Mouse (Mus musculus): ENCODE results near the gene Palmd. TPM values are rescaled to one million over a fixed set of nuclear protein-coding genes. Genes with fewer than 3 reads are reported as not detected.

Palmd gene
- polyA plus RNA-seq, 1 experiment from 2014 or later: 4.9 TPM

GRCm38 (mm10) chr3:116946476-116946875 lies 22.3 kb downstream of the Palmd start:
- ATAC-seq (ENCODE audit: insufficient read depth) (no peak), DNase-seq (no peak)
- Histone ChIP-seq H3K36me3 (ENCODE audit: insufficient read depth) (no peaks in the 10 kb centered on the region), H3K27ac (ENCODE audit: low read depth) (no peak overlapping the region), H3K4me1 (ENCODE audit: insufficient read depth) (no peaks in the 10 kb centered on the region), H3K9me3 (ENCODE audit: low read depth, low read length) (no peaks in the 10 kb centered on the region), H3K4me2 (no peak overlapping the region), H3K4me3 (ENCODE audit: low read depth, low read length) (no peak overlapping the region), H3K9ac (no peak overlapping the region), H3K27me3 (ENCODE audit: insufficient read depth, low read length) (no peaks in the 10 kb centered on the region)
- WGBS: 75% methylated on average over 4 of the region's 4 CpGs
- TF ChIP-seq CTCF (IDR thresholded peaks at IDR 0.05; ENCODE audit: low read depth): no peak

- no peak overlapping the region for H3K4me2 ChIP-seq
- H3K27ac ChIP-seq (ENCODE audit: low read depth): no peak overlapping the region
- H3K9me3 ChIP-seq (ENCODE audit: low read depth, low read length): no peaks in the 10 kb centered on the region
- H3K4me3 ChIP-seq (ENCODE audit: low read depth, low read length): no peak overlapping the region
- H3K4me1 ChIP-seq (ENCODE audit: insufficient read depth): no peaks in the 10 kb centered on the region
- H3K9ac ChIP-seq: no peak overlapping the region
- no peak for ATAC-seq (ENCODE audit: insufficient read depth)
- 48% methylated on average over 4 of the region's 4 CpGs for WGBS
- TF ChIP-seq CTCF (IDR thresholded peaks at IDR 0.05; ENCODE audit: low read depth): no peak
- no peaks in the 10 kb centered on the region for H3K27me3 ChIP-seq (ENCODE audit: insufficient read depth, low read length)
- H3K36me3 ChIP-seq (ENCODE audit: insufficient read depth): no peaks in the 10 kb centered on the region
- peak; percentile 12 for DNase-seq
Observed at GRCm38 (mm10) chr3:116943422-116943821, 25.4 kb downstream of the Palmd start.

GRCm38 (mm10) chr3:116942751-116943150 lies 26.0 kb downstream of the Palmd start:
- Histone ChIP-seq H3K4me2 (no peak overlapping the region), H3K4me3 (ENCODE audit: low read depth, low read length) (no peak overlapping the region), H3K36me3 (ENCODE audit: insufficient read depth) (no peaks in the 10 kb centered on the region), H3K27me3 (ENCODE audit: insufficient read depth, low read length) (no peaks in the 10 kb centered on the region), H3K4me1 (ENCODE audit: insufficient read depth) (no peaks in the 10 kb centered on the region), H3K27ac (ENCODE audit: low read depth) (no peak overlapping the region), H3K9me3 (ENCODE audit: low read depth, low read length) (no peaks in the 10 kb centered on the region), H3K9ac (no peak overlapping the region)
- no peak for TF ChIP-seq CTCF (IDR thresholded peaks at IDR 0.05; ENCODE audit: low read depth)
- no peak for ATAC-seq (ENCODE audit: insufficient read depth)
- 39% methylated on average over 6 of the region's 6 CpGs for WGBS
- DNase-seq: no peak

GRCm38 (mm10) chr3:116941559-116942117 lies 27.1 kb downstream of the Palmd start:
- H3K4me3 ChIP-seq (ENCODE audit: low read depth, low read length): no peak overlapping the region
- no peak overlapping the region for H3K4me2 ChIP-seq
- WGBS: 71% methylated on average over 1 of the region's 1 CpGs
- no peak for DNase-seq
- H3K9ac ChIP-seq: no peak overlapping the region
- ATAC-seq (ENCODE audit: insufficient read depth): no peak; the same call in 1 of the 2 replicates
- no peaks in the 10 kb centered on the region for H3K4me1 ChIP-seq (ENCODE audit: insufficient read depth)
- H3K27ac ChIP-seq (ENCODE audit: low read depth): no peak overlapping the region
- no peaks in the 10 kb centered on the region for H3K36me3 ChIP-seq (ENCODE audit: insufficient read depth)
- no peaks in the 10 kb centered on the region for H3K27me3 ChIP-seq (ENCODE audit: insufficient read depth, low read length)
- H3K9me3 ChIP-seq (ENCODE audit: low read depth, low read length): no peaks in the 10 kb centered on the region
- TF ChIP-seq CTCF (IDR thresholded peaks at IDR 0.05; ENCODE audit: low read depth): no peak

- DNase-seq (peak; percentile 28), ATAC-seq (ENCODE audit: insufficient read depth) (no peak)
- Histone ChIP-seq H3K36me3 (ENCODE audit: insufficient read depth) (no peaks in the 10 kb centered on the region), H3K9ac (no peak overlapping the region), H3K4me3 (ENCODE audit: low read depth, low read length) (no peak overlapping the region), H3K27ac (ENCODE audit: low read depth) (no peak overlapping the region), H3K4me2 (no peak overlapping the region), H3K9me3 (ENCODE audit: low read depth, low read length) (no peaks in the 10 kb centered on the region), H3K4me1 (ENCODE audit: insufficient read depth) (no peaks in the 10 kb centered on the region), H3K27me3 (ENCODE audit: insufficient read depth, low read length) (no peaks in the 10 kb centered on the region)
- TF ChIP-seq CTCF (IDR thresholded peaks at IDR 0.05; ENCODE audit: low read depth): no peak
- WGBS: 54% methylated on average over 10 of the region's 10 CpGs
Observed at GRCm38 (mm10) chr3:116940804-116941558, 27.8 kb downstream of the Palmd start.

- Histone ChIP-seq H3K4me3 (ENCODE audit: low read depth, low read length) (no peak overlapping the region), H3K4me2 (no peak overlapping the region), H3K27me3 (ENCODE audit: insufficient read depth, low read length) (no peaks in the 10 kb centered on the region), H3K9me3 (ENCODE audit: low read depth, low read length) (no peaks in the 10 kb centered on the region), H3K36me3 (ENCODE audit: insufficient read depth) (no peaks in the 10 kb centered on the region), H3K9ac (no peak overlapping the region), H3K27ac (ENCODE audit: low read depth) (no peak overlapping the region), H3K4me1 (ENCODE audit: insufficient read depth) (no peaks in the 10 kb centered on the region)
- WGBS: 64% methylated on average over 4 of the region's 4 CpGs
- no peak for ATAC-seq (ENCODE audit: insufficient read depth)
- no peak for DNase-seq
- no peak for TF ChIP-seq CTCF (IDR thresholded peaks at IDR 0.05; ENCODE audit: low read depth)
Observed at GRCm38 (mm10) chr3:116936934-116937691, 31.7 kb downstream of the Palmd start.

GRCm38 (mm10) chr3:116933158-116933557 lies 35.6 kb downstream of the Palmd start:
- Histone ChIP-seq H3K27ac (ENCODE audit: low read depth) (no peak overlapping the region), H3K27me3 (ENCODE audit: insufficient read depth, low read length) (no peaks in the 10 kb centered on the region), H3K36me3 (ENCODE audit: insufficient read depth) (no peaks in the 10 kb centered on the region), H3K4me1 (ENCODE audit: insufficient read depth) (no peaks in the 10 kb centered on the region; the same call in 1 of the 2 replicates), H3K4me3 (ENCODE audit: low read depth, low read length) (no peak overlapping the region), H3K4me2 (no peak overlapping the region), H3K9me3 (ENCODE audit: low read depth, low read length) (no peaks in the 10 kb centered on the region), H3K9ac (no peak overlapping the region)
- TF ChIP-seq CTCF (IDR thresholded peaks at IDR 0.05; ENCODE audit: low read depth): no peak
- WGBS: 40% methylated on average over 1 of the region's 1 CpGs
- peak; percentile 61 for DNase-seq
- peak; percentile 64; the same call in 1 of the 2 replicates for ATAC-seq (ENCODE audit: insufficient read depth)
